Mouse (Mus musculus): ENCODE measurements around the gene Ndel1. TPM values are rescaled to one million over a fixed set of nuclear protein-coding genes. Genes with fewer than 3 reads are reported as not detected.

Ndel1 gene
- total and polyA plus RNA-seq, 2 experiments from 2014 or later: 96.2 to 105 TPM

DNA sequence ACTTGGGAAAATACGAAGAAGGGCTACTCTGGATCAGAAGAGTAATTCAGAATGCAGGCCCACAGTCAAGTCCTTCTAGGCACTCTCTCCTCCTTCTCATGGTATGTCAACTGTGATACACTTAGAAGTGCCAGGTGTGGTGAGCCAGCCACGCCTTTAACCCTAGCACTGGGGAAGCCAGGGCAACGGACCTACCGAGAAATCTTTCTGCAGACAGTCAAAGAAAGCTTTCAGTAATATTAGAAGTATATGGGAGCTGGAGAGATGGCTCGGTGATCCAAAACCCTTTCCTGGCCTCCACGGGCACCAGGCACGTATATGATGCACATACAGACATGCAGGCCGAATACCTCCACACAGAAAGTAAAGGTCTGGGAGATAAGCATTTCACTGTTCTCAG is 53.2 kb downstream of the Ndel1 start:
- Histone ChIP-seq H3K9me3 (ENCODE audit: low read length) (no peaks in the 10 kb centered on the region), H3K36me3 (ENCODE audit: insufficient read depth, low read length) (peaks cover 59% of the 10 kb centered on the region), H3K4me3 (ENCODE audit: low read length) (no peak overlapping the region), H3K9ac (replicated peaks; ENCODE audit: low read length) (no peak overlapping the region), H3K27me3 (ENCODE audit: insufficient read depth, low read length) (no peaks in the 10 kb centered on the region), H3K4me2 (ENCODE audit: low read depth, low read length) (no peak overlapping the region), H3K4me1 (ENCODE audit: insufficient read depth, low read length) (no peaks in the 10 kb centered on the region), H3K27ac (no peak overlapping the region)
- DNase-seq (ENCODE audit: low spot score): no peak
- WGBS: 91% methylated on average over 8 of the region's 8 CpGs
- no peak for ATAC-seq
- TF ChIP-seq CTCF (IDR thresholded peaks at IDR 0.05; ENCODE audit: low read depth): no peak

DNA sequence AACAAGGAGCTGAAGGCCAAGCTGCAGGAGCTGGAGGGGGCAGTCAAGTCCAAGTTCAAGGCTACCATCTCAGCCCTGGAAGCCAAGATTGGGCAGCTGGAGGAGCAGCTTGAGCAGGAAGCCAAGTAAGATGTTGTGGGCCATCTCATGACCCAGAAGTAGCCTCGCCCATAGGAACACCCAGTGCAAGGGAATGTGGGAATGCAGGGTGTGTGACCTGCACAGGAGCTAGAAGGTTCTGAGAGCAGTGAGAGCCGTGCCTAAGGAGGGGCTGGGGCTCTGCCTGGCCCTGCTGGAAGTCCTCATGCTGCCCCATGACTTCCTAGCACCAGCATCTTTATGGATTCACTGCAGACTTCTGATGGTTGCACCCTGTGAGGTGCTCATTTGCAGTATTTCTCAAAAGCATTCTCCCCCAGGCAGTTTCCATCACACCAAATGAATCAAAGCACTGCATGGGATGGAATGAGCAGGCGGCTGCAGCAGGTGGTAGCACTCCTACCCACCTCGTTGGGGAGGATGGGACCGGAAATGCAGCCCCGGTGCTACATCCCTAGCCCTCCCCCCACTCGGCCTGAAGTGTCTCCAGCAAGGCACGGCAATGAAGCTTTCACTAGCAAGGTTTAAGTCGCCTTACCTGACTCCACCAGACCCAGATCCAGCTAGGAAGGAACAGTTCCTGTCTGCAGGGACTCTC is 59.6 kb downstream of the Ndel1 start:
- Histone ChIP-seq H3K4me3 (ENCODE audit: low read length) (no peak overlapping the region), H3K27ac (no peak overlapping the region), H3K4me1 (ENCODE audit: insufficient read depth, low read length) (no peaks in the 10 kb centered on the region), H3K4me2 (ENCODE audit: low read depth, low read length) (no peak overlapping the region), H3K9me3 (ENCODE audit: low read length) (no peaks in the 10 kb centered on the region), H3K36me3 (ENCODE audit: insufficient read depth, low read length) (peaks cover 87% of the 10 kb centered on the region), H3K9ac (replicated peaks; ENCODE audit: low read length) (no peak overlapping the region), H3K27me3 (ENCODE audit: insufficient read depth, low read length) (no peaks in the 10 kb centered on the region)
- 88% methylated on average over 9 of the region's 9 CpGs for WGBS
- ATAC-seq: no peak
- no peak for DNase-seq (ENCODE audit: low spot score)
- no peak for TF ChIP-seq CTCF (IDR thresholded peaks at IDR 0.05; ENCODE audit: low read depth)

DNA sequence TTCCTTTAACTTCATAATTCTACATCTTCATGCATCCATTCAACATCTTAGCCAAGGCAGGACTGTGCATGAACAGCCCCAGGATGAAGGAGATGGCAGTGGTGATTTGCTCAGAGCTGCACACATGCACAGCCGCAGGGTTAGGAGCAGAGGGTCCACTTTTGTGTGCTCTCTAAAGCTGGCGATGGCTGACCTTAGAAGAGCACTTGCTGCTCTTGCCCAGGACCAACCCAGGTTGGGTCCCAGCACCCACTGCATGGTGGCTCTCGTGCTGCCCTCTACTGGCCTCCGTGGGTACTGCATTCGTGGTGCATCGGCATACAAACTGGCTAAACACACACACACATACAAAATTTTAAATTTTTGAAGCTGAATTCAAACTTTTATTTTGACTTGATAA is 63.9 kb downstream of the Ndel1 start:
- ATAC-seq (peak; percentile 50; the same call in 1 of the 2 replicates), DNase-seq (ENCODE audit: low spot score) (peak; percentile 81)
- peak; percentile 95 for TF ChIP-seq CTCF (IDR thresholded peaks at IDR 0.05; ENCODE audit: low read depth)
- no peaks in the 10 kb centered on the region for H3K4me1 ChIP-seq (ENCODE audit: insufficient read depth, low read length)
- H3K9ac ChIP-seq (replicated peaks; ENCODE audit: low read length): no peak overlapping the region
- H3K36me3 ChIP-seq (ENCODE audit: insufficient read depth, low read length): peaks cover 91% of the 10 kb centered on the region
- H3K9me3 ChIP-seq (ENCODE audit: low read length): no peaks in the 10 kb centered on the region
- H3K27ac ChIP-seq: no peak overlapping the region
- WGBS: 39% methylated on average over 6 of the region's 6 CpGs
- no peak overlapping the region for H3K4me3 ChIP-seq (ENCODE audit: low read length)
- no peaks in the 10 kb centered on the region for H3K27me3 ChIP-seq (ENCODE audit: insufficient read depth, low read length)
- no peak overlapping the region for H3K4me2 ChIP-seq (ENCODE audit: low read depth, low read length)

DNA sequence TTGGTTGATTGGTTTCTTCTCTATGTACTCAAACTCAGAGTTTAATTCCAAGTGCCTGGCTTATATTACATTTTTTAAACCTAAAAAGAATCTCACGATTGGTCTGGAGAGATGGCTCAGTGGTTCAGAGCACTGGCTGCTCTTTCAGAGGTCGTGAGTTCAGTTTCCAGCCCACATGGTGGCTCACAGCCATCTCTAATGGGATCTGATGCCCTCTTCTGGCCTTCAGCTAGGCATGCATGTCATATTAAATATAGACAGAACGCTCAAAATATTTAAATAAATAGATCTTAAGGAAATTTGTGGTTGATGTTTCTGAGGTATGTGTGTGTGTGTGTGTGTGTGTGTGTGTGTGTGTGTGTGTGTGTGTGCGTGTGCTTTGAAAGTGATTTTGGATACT is 66.5 kb downstream of the Ndel1 start:
- no peak overlapping the region for H3K4me3 ChIP-seq (ENCODE audit: low read length)
- no peaks in the 10 kb centered on the region for H3K4me1 ChIP-seq (ENCODE audit: insufficient read depth, low read length)
- peaks cover 92% of the 10 kb centered on the region for H3K36me3 ChIP-seq (ENCODE audit: insufficient read depth, low read length)
- DNase-seq (ENCODE audit: low spot score) (peak; percentile 49), ATAC-seq (no peak)
- H3K27ac ChIP-seq: no peak overlapping the region
- H3K9me3 ChIP-seq (ENCODE audit: low read length): no peaks in the 10 kb centered on the region
- TF ChIP-seq CTCF (IDR thresholded peaks at IDR 0.05; ENCODE audit: low read depth): peak; percentile 61
- no peaks in the 10 kb centered on the region for H3K27me3 ChIP-seq (ENCODE audit: insufficient read depth, low read length)
- no peak overlapping the region for H3K4me2 ChIP-seq (ENCODE audit: low read depth, low read length)
- no peak overlapping the region for H3K9ac ChIP-seq (replicated peaks; ENCODE audit: low read length)
- WGBS: 64% methylated on average over 4 of the region's 4 CpGs

DNA sequence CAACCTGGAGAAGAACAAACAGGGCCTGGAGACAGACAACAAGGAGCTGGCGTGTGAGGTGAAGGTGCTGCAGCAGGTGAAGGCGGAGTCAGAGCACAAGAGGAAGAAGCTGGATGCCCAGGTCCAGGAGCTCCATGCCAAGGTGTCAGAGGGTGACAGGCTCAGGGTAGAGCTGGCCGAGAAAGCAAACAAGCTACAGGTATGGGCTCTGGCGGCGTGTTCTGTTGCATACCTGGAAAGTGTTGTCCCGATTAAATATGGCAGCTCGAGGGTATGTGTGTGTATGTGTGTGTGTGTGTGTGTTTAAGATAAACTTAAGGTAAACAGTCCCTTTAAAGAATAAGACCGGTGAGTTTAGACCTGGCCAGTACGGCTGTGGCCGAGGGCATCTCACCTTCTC is 73.4 kb downstream of the Ndel1 start:
- TF ChIP-seq CTCF (IDR thresholded peaks at IDR 0.05; ENCODE audit: low read depth): no peak
- Histone ChIP-seq H3K27me3 (ENCODE audit: insufficient read depth, low read length) (no peaks in the 10 kb centered on the region), H3K4me1 (ENCODE audit: insufficient read depth, low read length) (no peaks in the 10 kb centered on the region), H3K4me3 (ENCODE audit: low read length) (no peak overlapping the region), H3K9me3 (ENCODE audit: low read length) (no peaks in the 10 kb centered on the region), H3K27ac (no peak overlapping the region), H3K36me3 (ENCODE audit: insufficient read depth, low read length) (peaks cover 93% of the 10 kb centered on the region), H3K4me2 (ENCODE audit: low read depth, low read length) (no peak overlapping the region), H3K9ac (replicated peaks; ENCODE audit: low read length) (no peak overlapping the region)
- WGBS: 92% methylated on average over 10 of the region's 10 CpGs
- ATAC-seq (no peak), DNase-seq (ENCODE audit: low spot score) (no peak)

DNA sequence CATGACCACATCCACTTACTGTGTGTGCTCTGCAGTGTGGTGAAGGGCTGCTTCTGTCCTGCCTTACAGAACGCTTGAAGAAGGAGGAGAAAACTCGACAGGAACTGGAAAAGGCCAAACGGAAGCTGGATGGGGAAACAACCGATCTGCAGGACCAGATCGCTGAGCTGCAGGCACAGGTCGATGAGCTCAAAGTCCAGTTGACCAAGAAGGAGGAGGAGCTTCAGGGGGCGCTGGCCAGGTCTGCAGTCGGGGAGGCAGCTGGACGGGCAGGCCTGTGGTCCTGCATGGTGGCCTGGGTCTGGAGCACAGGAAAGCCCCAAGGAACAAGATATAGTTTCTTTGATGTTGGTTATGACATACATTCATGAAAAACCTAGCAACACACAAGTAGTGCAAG is 79.9 kb downstream of the Ndel1 start:
- 93% methylated on average over 9 of the region's 9 CpGs for WGBS
- no peak overlapping the region for H3K4me3 ChIP-seq (ENCODE audit: low read length)
- no peak for ATAC-seq

DNA sequence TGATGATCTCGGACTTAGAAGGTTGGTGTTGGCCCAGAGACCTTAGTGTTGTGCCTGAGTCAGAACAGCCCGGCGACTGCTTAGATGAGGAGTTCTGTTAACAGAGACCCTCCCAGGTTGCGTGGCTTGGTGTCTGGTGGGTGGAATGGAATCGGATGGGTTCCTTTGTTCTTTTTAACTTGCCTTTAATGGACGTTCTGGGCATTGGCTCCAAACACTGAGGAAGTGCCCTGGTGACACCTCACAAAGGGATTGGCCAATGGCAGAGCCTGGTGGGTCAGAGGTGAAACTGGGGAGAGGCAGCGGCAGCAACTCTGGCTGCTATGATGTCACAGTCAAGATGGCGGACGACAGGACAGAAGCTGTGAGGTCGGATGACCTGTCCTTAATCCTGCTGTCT is 80.9 kb downstream of the Ndel1 start:
- TF ChIP-seq CTCF (IDR thresholded peaks at IDR 0.05; ENCODE audit: low read depth): no peak
- ATAC-seq: no peak
- Histone ChIP-seq H3K9ac (replicated peaks; ENCODE audit: low read length) (no peak overlapping the region), H3K9me3 (ENCODE audit: low read length) (no peaks in the 10 kb centered on the region), H3K4me3 (ENCODE audit: low read length) (no peak overlapping the region), H3K4me2 (ENCODE audit: low read depth, low read length) (no peak overlapping the region), H3K27me3 (ENCODE audit: insufficient read depth, low read length) (no peaks in the 10 kb centered on the region), H3K27ac (no peak overlapping the region), H3K4me1 (ENCODE audit: insufficient read depth, low read length) (no peaks in the 10 kb centered on the region), H3K36me3 (ENCODE audit: insufficient read depth, low read length) (peaks cover 89% of the 10 kb centered on the region)
- 87% methylated on average over 10 of the region's 10 CpGs for WGBS
- DNase-seq (ENCODE audit: low spot score): no peak

More for the DNA sequence above, 79.9 kb downstream of the Ndel1 start:
- Histone ChIP-seq H3K27ac (no peak overlapping the region), H3K4me2 (ENCODE audit: low read depth, low read length) (no peak overlapping the region), H3K27me3 (ENCODE audit: insufficient read depth, low read length) (no peaks in the 10 kb centered on the region), H3K36me3 (ENCODE audit: insufficient read depth, low read length) (peaks cover 87% of the 10 kb centered on the region), H3K4me1 (ENCODE audit: insufficient read depth, low read length) (no peaks in the 10 kb centered on the region), H3K9ac (replicated peaks; ENCODE audit: low read length) (no peak overlapping the region), H3K9me3 (ENCODE audit: low read length) (no peaks in the 10 kb centered on the region)
- TF ChIP-seq CTCF (IDR thresholded peaks at IDR 0.05; ENCODE audit: low read depth): no peak
- no peak for DNase-seq (ENCODE audit: low spot score)
